In the genomic region with DNA sequence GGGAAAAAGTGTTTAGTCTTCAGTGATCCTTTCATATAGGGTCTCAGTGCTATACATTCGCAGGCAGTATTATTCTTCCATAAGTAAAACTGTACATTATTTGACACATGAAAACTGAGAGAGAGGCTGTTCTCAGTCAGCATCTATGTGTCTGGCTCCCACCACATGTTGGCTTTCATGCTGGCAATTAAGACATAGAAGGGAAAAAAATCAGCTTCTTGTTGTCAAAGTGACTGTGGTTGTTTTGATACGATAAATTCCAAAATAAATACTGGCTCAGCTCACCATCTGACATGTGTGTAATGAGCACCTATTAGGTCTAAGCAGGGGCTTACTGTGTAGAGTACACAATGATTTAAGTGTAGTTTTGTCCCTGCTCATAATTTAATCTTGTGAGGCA, we compare ENCODE assay signal across 17 mouse cellular contexts.
"Had no signal": no experiment of that assay in that cellular context is flagged by ENCODE, and none has a peak within 500 bp of the region (broad histone marks: within the 10 kb centered on the region; RNA-seq: fewer than 3 reads in every experiment).

No protein-coding gene starts in this region.

- H3K27ac ChIP-seq: midbrain, embryonic 10.5 days; neural tube, embryonic 15.5 days had no signal

- H3K36me3 ChIP-seq: midbrain, embryonic 10.5 days; neural tube, embryonic 13.5 days; neural tube, embryonic 15.5 days had no signal

- H3K4me2 ChIP-seq: lung, embryonic 14.5 days; neural tube, embryonic 13.5 days; neural tube, embryonic 15.5 days had no signal

- H3K9ac ChIP-seq: lung, embryonic 14.5 days; neural tube, embryonic 13.5 days; neural tube, embryonic 15.5 days had no signal

- H3K4me3 ChIP-seq: midbrain, embryonic 10.5 days; myocyte; neural tube, embryonic 13.5 days; neural tube, embryonic 15.5 days had no signal

- DNase-seq: lung, adult 18-20 months; lung, embryonic 14.5 days; lung, postnatal 10 days; lung, postnatal 4 days; midbrain, embryonic 14.5 days; retina, postnatal 1 day; right cerebral cortex, adult 18-20 months; right cerebral cortex, postnatal 25 days; right cerebral cortex, postnatal 4 days; spleen, adult 18-20 months; thymus, adult 2 months; thymus, postnatal 25 days; thymus, postnatal 4 days had no signal

- H3K27me3 ChIP-seq: neural tube, embryonic 13.5 days; neural tube, embryonic 15.5 days had no signal

- H3K9me3 ChIP-seq: midbrain, embryonic 10.5 days; neural tube, embryonic 13.5 days; neural tube, embryonic 15.5 days had no signal
